Comparison of ENCODE assay signal across 11 mouse cellular contexts in the genomic region with DNA sequence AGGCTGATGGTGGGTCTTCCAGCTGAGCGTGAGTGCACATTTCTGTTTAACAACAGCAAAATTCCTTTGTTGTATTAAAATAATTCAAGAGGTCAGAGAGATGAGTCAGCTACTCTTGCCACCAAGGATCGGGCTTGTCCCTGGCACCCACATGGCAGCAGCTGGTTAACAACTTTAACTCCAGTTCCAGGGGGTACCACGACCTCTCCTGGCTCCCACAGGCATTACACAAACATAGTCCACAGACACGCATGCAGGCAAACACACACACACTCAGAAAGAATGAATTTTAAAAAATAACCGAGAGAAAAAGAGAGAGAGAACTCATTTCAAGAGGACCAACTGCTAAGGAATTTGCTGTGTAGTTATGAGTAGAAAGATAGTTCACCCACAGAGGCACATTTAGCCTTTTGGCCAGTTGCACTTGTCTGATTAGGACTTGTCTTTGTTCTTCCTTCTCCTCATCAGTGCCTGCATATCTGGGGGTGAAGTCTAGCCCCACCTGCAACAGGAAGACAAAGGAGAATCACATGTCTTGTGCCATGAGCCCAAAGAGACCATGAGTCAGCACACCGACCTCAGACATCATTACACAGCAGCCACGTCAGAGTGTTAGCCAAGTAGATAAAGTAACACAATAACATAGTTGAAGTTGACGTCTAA. TPM values are rescaled to one million over a fixed set of nuclear protein-coding genes. Genes with fewer than 3 reads are reported as not detected.
A peak's percentile ranks its signal among the peaks of the same experiment; 100 is the strongest.
DNase-seq lines count a peak whose midpoint lies in the region; ATAC-seq and TF ChIP-seq lines count a peak whose summit lies in the region.
"Had no signal": no experiment of that assay in that cellular context is flagged by ENCODE, and none has a peak within 500 bp of the region (broad histone marks: within the 10 kb centered on the region; RNA-seq: fewer than 3 reads in every experiment).

No protein-coding gene starts in this region.

- peak; percentile 60 for DNase-seq in gastrocnemius, adult 2 months
- DNase-seq in gastrocnemius, postnatal 4 days (ENCODE audit: low spot score in 2 of 2): no peak
- peak; percentile 46 for DNase-seq in 3134 (ENCODE audit: extremely low read depth, insufficient read length, low spot score)
- peak; percentile 66 for DNase-seq in Muller cell, postnatal 12 days (ENCODE audit: inconsistent ontology term)
- DNase-seq in forebrain, embryonic 11.5 days (ENCODE audit: low spot score): no peak
- DNase-seq in retina, postnatal 1 day: no peak
- DNase-seq: cerebellum, adult 2 months; layer of hippocampus, adult 9-11 months had no signal

- no peaks in the 10 kb centered on the region for H3K36me3 ChIP-seq in intestine, embryonic 16.5 days (ENCODE audit: control insufficient read depth, insufficient read depth, low read length)
- H3K36me3 ChIP-seq in neural tube, embryonic 15.5 days: no peaks in the 10 kb centered on the region
- no peaks in the 10 kb centered on the region for H3K36me3 ChIP-seq in forebrain, embryonic 11.5 days (ENCODE audit: control insufficient read depth, insufficient read depth, low read length)

- peak; percentile 59 for ATAC-seq in intestine, embryonic 16.5 days
- no peak for ATAC-seq in neural tube, embryonic 15.5 days (ENCODE audit: low FRiP score)
- no peak for ATAC-seq in forebrain, embryonic 11.5 days (replicated peaks; ENCODE audit: low FRiP score)

- H3K9ac ChIP-seq in intestine, embryonic 16.5 days (ENCODE audit: low read depth, low read length): no peak overlapping the region
- H3K9ac ChIP-seq in neural tube, embryonic 15.5 days (replicated peaks): no peak overlapping the region
- no peak overlapping the region for H3K9ac ChIP-seq in forebrain, embryonic 11.5 days (ENCODE audit: low read length)

- H3K4me1 ChIP-seq in intestine, embryonic 16.5 days (ENCODE audit: control insufficient read depth, insufficient read depth, low read length): no peaks in the 10 kb centered on the region
- H3K4me1 ChIP-seq in neural tube, embryonic 15.5 days: no peaks in the 10 kb centered on the region
- H3K4me1 ChIP-seq in forebrain, embryonic 11.5 days (replicated peaks; ENCODE audit: control insufficient read depth, insufficient read depth, low read length): no peaks in the 10 kb centered on the region

- no peak overlapping the region for H3K4me3 ChIP-seq in gastrocnemius, adult 2 months
- H3K4me3 ChIP-seq in intestine, embryonic 16.5 days (ENCODE audit: low read length): no peak overlapping the region
- no peak overlapping the region for H3K4me3 ChIP-seq in neural tube, embryonic 15.5 days (replicated peaks)
- H3K4me3 ChIP-seq in forebrain, embryonic 11.5 days (ENCODE audit: low read depth, low read length): no peak overlapping the region

- H3K9me3 ChIP-seq in intestine, embryonic 16.5 days (ENCODE audit: control insufficient read depth, low read length): no peaks in the 10 kb centered on the region
- H3K9me3 ChIP-seq in neural tube, embryonic 15.5 days (replicated peaks): no peaks in the 10 kb centered on the region
- no peaks in the 10 kb centered on the region for H3K9me3 ChIP-seq in forebrain, embryonic 11.5 days (ENCODE audit: control insufficient read depth, low read length)

- intact Hi-C loops in gastrocnemius, adult 2 months (cut with DNase I): loop anchor here (5.0 kb wide), 1 partner anchor 48 kb away; no protein-coding TSS in a partner anchor

- H3K4me2 ChIP-seq in intestine, embryonic 16.5 days (ENCODE audit: low read depth, low read length): no peak overlapping the region
- H3K4me2 ChIP-seq in neural tube, embryonic 15.5 days: no peak overlapping the region
- no peak overlapping the region for H3K4me2 ChIP-seq in forebrain, embryonic 11.5 days (ENCODE audit: low read depth, low read length, severe bottlenecking)

- peak overlapping the region; percentile 62; the same call in 1 of the 2 replicates for H3K27ac ChIP-seq in gastrocnemius, adult 2 months
- H3K27ac ChIP-seq in intestine, embryonic 16.5 days (ENCODE audit: low read length): no peak overlapping the region
- no peak overlapping the region for H3K27ac ChIP-seq in neural tube, embryonic 15.5 days (replicated peaks)
- H3K27ac ChIP-seq in forebrain, embryonic 11.5 days (ENCODE audit: low read depth, low read length): no peak overlapping the region

- no peaks in the 10 kb centered on the region for H3K27me3 ChIP-seq in intestine, embryonic 16.5 days (replicated peaks; ENCODE audit: control insufficient read depth, insufficient read depth, low read length)
- H3K27me3 ChIP-seq in neural tube, embryonic 15.5 days (replicated peaks): no peaks in the 10 kb centered on the region
- H3K27me3 ChIP-seq in forebrain, embryonic 11.5 days (ENCODE audit: control insufficient read depth, insufficient read depth, low read length): no peaks in the 10 kb centered on the region

- 64% methylated on average over 8 of the region's 8 CpGs for WGBS in intestine, embryonic 16.5 days
- whole genome bisulfite sequencing in neural tube, embryonic 15.5 days: 76% methylated on average over 8 of the region's 8 CpGs
- WGBS in forebrain, embryonic 11.5 days: 74% methylated on average over 8 of the region's 8 CpGs

- TF ChIP-seq CTCF in gastrocnemius, adult 2 months (IDR thresholded peaks at IDR 0.05): peak; percentile 64

RNA-seq across cellular contexts. Expression of a gene that starts 7.7 kb away (rescaled TPM):
- 10 to 100 TPM; 14.4 to 15.2 TPM for total RNA-seq in gastrocnemius, adult 2 months (2021)
- total RNA-seq in gastrocnemius, postnatal 4 days (2021): 10 to 100 TPM; 21.4 to 23.1 TPM
- 13.4 and 13.9 TPM in 2 replicates for polyA plus RNA-seq in intestine, embryonic 16.5 days (2015; fragmentation: Nextera tagmentation; extraction: Ambion mirVana)
- 14.4 and 16.0 TPM in 2 replicates for polyA plus RNA-seq in neural tube, embryonic 15.5 days (2015; fragmentation: Nextera tagmentation; extraction: Ambion mirVana)
- polyA plus RNA-seq in forebrain, embryonic 11.5 days (2014; fragmentation: Nextera tagmentation; extraction: Ambion mirVana): 10.9 and 11.5 TPM in 2 replicates

RNA-seq across cellular contexts. Expression of a gene that starts 7.8 kb away (rescaled TPM):
- total RNA-seq in gastrocnemius, adult 2 months (2021): under 1 TPM; 0.05 to 0.08 TPM
- total RNA-seq in gastrocnemius, postnatal 4 days (2021): 1 to 10 TPM; 3.9 to 4.5 TPM
- polyA plus RNA-seq in intestine, embryonic 16.5 days (2015; fragmentation: Nextera tagmentation; extraction: Ambion mirVana): 14.0 and 16.2 TPM in 2 replicates
- polyA plus RNA-seq in neural tube, embryonic 15.5 days (2015; fragmentation: Nextera tagmentation; extraction: Ambion mirVana): 4.6 and 7.6 TPM in 2 replicates
- polyA plus RNA-seq in forebrain, embryonic 11.5 days (2014; fragmentation: Nextera tagmentation; extraction: Ambion mirVana): 29.9 and 34.3 TPM in 2 replicates

RNA-seq across cellular contexts. Expression of a gene that starts 18.6 kb away (rescaled TPM):
- not detected for total RNA-seq in gastrocnemius, adult 2 months (2021)
- total RNA-seq in gastrocnemius, postnatal 4 days (2021): not detected
- 0.61 TPM in 1 of 2 replicates, not detected in the other for polyA plus RNA-seq in intestine, embryonic 16.5 days (2015; fragmentation: Nextera tagmentation; extraction: Ambion mirVana)
- polyA plus RNA-seq in neural tube, embryonic 15.5 days (2015; fragmentation: Nextera tagmentation; extraction: Ambion mirVana): not detected in 2 replicates
- not detected in 2 replicates for polyA plus RNA-seq in forebrain, embryonic 11.5 days (2014; fragmentation: Nextera tagmentation; extraction: Ambion mirVana)
- total RNA-seq: hematopoietic stem cell, adult 5-6 weeks had no signal
- polyA plus RNA-seq: cerebellum, adult 2 months had no signal

RNA-seq across cellular contexts. Expression of a gene that starts 29.0 kb away (rescaled TPM):
- 10 to 100 TPM; 13.0 to 16.2 TPM for total RNA-seq in gastrocnemius, adult 2 months (2021)
- 10 to 100 TPM in 1 of 2 experiments, 1 to 10 TPM in 1; 9.2 to 11.7 TPM for total RNA-seq in gastrocnemius, postnatal 4 days (2021)
- polyA plus RNA-seq in intestine, embryonic 16.5 days (2015; fragmentation: Nextera tagmentation; extraction: Ambion mirVana): 8.4 and 14.2 TPM in 2 replicates
- 7.5 and 8.1 TPM in 2 replicates for polyA plus RNA-seq in neural tube, embryonic 15.5 days (2015; fragmentation: Nextera tagmentation; extraction: Ambion mirVana)
- 12.3 and 14.0 TPM in 2 replicates for polyA plus RNA-seq in forebrain, embryonic 11.5 days (2014; fragmentation: Nextera tagmentation; extraction: Ambion mirVana)

RNA-seq across cellular contexts. Expression of a gene that starts 42.6 kb away (rescaled TPM):
- total RNA-seq in gastrocnemius, adult 2 months (2021): under 1 TPM in 1 of 2 experiments, not detected in 1; 0.38 TPM
- total RNA-seq in gastrocnemius, postnatal 4 days (2021): 1 to 10 TPM in 1 of 2 experiments, under 1 TPM in 1; 0.47 to 2.7 TPM
- polyA plus RNA-seq in intestine, embryonic 16.5 days (2015; fragmentation: Nextera tagmentation; extraction: Ambion mirVana): 8.4 and 9.0 TPM in 2 replicates
- 3.5 and 3.6 TPM in 2 replicates for polyA plus RNA-seq in neural tube, embryonic 15.5 days (2015; fragmentation: Nextera tagmentation; extraction: Ambion mirVana)
- 6.0 and 6.1 TPM in 2 replicates for polyA plus RNA-seq in forebrain, embryonic 11.5 days (2014; fragmentation: Nextera tagmentation; extraction: Ambion mirVana)
- total RNA-seq: hematopoietic stem cell, adult 5-6 weeks had no signal

Comparison
In these comparisons a context has a peak if more than half of its experiments do, and no peak if none do; other contexts are left out.
1. DNase-seq: peak in gastrocnemius, adult 2 months (single experiment), 3134 (single experiment) and Muller cell, postnatal 12 days (single experiment); none in gastrocnemius, postnatal 4 days (0 of 2), forebrain, embryonic 11.5 days (single experiment) and retina, postnatal 1 day (single experiment).